Mouse (Mus musculus) spleen, postnatal 14 days (tissue): Measurements from ENCODE around the gene Fibp.
"Not testable (repeated sequence)": the region's sequence is repeated elsewhere in the genome, so short reads cannot be mapped to it uniquely, and the experiment has no call there.

Source experiments
- DNase-seq, 2 experiments: peaks; one replicate each; pipeline ENCODE4 v3.0.0; 2021 to 2022; ENCODE audit warnings: low spot score in 2 of 2

Gene Fibp

DNA sequence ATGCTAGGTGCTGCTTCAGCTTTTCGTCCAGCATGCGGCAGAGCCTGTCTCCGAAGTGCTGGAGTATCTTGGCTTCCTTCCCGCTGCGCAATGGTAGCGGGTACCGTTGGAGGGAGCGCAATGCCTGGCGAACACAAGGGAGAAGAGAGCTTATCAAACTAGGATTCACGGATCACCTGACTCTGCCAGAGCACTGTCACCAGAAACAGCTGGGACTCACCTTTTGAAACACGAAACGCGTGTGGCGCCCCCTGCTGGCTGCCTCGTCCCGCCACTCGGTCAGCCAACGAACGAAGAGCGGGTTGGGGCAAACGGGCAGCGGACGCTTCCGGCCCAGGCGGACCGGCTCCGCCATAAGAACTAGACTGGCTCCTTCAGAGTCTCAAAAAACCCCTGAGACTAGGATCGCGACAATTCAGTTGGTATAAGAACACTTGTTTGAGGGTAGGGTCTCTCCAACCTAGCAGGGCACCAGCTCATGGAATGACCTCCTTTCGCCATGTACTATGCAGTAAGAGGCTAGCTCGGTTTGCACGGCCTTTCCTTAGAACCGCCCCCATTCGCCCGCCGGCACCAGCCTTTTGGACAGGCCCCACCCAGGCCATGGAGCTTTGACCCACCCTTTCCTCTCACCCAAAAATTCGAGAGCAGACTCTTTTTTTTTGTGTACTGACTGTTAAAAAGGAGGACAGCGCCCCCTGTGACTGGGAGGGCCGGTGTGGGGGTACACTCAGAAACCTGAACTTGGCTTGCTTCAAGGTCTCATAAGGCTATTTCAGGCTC, 27.5 kb downstream of the Fibp start, which contains the start of gene Mus81:
Gene Mus81 (minus strand): TSS at position 635 of the 783 bp plus-strand sequence.
- DNase-seq = peak; percentile 92 to 96

DNA sequence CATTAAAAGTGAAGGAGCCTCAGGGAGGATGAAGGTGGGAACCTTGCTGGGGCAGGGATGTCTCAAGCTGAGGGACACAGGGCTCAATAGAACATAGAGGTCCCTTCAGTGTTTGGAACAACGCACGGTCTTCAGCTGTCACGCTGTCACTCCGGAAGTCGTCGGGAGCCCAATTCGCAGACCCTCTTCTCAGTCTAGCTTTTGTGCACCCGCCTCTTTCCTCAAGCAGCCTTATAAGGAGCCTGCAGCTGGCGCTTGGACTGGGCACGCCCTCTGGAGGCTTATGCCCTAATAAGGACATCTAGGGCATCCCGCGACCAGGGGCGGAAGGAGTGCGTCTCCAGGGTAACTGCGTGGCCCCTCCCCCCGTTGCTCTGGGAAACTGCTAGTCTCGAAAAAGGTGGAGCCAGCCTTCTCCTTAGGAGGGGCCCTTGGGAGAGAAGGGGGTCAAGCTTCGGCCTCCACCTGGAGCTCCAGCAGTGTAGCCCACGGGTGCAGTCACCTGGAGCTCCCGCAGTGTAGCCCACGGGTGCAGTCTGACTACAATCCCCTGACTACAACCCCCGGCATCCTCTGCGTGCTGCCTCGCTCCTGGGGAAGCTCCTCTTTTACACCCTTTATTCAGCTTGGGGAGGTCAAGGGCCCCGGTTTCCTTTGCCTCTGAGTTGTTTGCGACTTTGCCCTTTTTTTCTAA, 28.6 kb downstream of the Fibp start:
- DNase-seq = peak; percentile 95 to 96

DNA sequence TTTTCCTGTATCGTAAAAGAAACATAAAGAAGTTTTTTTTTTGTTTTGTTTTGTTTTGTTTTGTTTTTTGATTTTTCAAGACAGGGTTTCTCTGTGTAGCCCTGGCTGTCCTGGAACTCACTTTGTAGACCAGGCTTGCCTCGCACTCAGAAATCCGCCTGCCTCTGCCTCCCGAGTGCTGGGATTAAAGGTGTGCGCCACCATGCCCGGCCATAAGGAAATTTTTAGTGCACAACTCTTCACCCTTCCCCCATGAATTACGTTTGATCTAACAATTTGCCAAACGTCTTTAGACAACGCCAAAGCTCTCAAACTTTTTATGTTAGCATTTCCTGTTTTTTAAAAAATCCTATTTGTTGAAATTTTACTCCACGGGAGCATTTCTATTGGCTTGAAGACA, 29.3 kb downstream of the Fibp start:
- peak in 1 of 2 experiments; percentile 7 for DNase-seq

DNA sequence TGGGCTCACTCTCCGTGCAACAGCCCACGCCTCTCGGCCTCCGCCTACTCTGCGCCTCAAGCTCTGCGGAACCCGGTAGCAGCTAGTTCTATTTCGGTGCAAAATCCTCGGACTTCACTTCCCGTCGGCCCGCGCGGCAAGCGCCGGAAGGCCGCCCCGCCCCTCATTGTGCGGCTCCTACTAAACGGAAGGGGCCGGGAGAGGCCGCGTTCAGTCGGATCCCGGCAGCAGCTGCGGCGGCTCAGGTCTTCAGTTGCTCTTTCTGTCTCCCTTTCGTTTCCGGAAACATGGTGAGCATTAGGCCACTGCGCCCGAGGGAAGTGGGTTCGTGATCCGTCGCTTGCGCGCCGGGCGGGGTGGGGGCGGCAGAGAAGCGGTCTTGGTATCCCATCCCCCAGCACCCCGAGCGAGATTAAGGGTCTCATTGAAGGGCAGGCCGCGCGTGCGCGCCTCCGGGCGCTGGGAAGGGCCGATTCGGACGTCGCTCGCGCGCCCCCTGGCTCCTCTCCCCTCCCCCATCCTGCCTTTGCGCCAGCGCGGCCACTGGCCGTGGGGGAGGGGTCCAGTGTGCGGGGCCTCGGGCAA, 30.0 kb downstream of the Fibp start, which contains the start of gene Cfl1:
Gene Cfl1 (plus strand): TSS at position 143 of the 585 bp plus-strand sequence.
- peak; percentile 86 to 90 for DNase-seq

DNA sequence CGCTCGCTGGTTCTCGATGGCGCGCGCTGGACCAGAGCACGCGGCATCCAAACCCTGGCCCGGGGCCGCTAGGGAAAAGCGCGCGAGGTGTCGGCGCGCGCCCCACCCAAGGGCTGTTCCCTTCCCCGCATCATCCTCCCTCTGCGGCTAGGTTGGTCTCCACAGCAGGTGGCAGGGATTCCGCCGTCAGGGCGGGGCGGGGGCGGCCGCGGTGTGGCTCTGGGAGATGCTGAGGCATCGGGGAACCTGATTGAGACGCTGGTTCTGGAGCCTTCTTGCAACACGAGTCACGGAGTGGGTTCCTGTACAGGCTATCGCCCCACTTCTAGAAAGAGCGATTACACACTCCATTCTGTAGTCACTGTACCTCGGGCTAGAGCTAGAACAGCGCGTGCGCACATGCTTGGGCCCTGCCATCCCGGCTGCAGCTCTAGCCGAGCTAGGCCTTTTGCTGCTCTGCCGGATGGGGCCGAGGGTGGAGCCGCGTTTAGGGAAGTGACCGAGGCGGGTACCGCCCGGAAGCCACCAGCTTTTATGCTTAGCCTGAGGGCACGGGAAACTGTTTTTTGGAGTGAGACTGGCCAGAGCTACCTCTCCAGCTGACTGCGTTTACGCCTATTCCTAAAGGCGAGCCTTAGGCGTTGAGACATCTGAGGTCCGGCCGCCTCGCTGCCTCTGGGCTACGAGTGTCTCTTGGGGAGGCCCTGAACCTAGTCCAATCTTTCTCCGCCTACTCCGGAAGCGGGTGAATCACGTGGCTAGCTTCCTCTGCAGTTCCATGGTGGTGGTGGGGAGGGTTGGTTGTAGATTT, 30.7 kb downstream of the Fibp start:
- DNase-seq = peak; percentile 68 to 79

DNA sequence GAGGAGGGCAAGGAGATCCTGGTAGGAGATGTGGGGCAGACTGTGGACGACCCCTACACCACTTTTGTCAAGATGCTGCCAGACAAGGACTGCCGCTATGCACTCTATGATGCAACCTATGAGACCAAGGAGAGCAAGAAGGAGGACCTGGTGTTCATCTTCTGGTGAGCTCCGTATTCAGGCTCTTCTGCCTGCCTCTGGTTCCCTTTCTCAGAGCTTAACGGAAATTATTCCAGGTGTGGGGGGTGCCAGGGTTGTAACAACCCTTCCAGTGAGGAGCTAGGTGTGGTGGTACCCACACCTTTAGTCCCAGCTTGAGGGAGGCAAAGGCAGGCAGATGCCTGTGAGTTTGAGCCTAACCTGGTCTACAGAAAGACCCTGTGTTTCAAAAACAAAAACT, 32.2 kb downstream of the Fibp start:
- DNase-seq = no peak

DNA sequence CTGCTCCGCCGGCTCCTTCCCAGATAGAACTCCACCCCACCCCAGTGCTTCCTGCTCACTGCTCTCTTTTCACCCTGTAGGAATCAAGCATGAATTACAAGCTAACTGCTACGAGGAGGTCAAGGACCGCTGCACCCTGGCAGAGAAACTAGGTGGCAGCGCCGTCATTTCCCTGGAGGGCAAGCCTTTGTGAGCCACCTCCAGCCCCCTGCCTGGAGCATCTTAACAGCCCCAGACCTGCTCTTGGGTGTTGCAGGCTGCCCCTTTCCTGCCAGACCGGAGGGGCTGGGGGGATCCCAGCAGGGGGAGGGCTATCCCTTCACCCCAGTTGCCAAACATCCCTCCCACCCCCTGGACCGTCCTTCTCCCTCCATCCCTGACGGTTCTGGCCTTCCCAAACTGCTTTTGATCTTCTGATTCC, 32.9 kb downstream of the Fibp start:
- DNase-seq = not testable (repeated sequence)

DNA sequence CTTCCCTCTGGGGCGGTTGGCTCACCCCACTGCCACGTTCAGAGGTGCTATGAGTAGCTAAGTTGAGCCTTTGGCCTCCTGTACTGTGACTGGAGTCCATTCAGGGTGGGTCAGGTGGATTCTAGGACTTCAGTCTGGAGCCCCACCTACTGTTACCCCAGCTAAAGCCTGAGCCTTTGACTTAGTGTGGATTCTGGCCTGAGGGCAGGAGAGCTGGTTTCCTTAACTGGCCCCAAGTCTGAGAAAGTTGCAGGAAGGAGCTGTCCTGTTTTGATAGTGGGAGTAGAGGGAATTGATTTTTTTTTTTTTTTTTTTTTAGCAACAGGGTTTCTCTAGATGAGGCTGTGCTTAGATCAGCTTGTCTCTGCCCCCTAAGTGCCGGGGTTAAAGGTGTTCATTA, 33.9 kb downstream of the Fibp start:
- DNase-seq = no peak

DNA sequence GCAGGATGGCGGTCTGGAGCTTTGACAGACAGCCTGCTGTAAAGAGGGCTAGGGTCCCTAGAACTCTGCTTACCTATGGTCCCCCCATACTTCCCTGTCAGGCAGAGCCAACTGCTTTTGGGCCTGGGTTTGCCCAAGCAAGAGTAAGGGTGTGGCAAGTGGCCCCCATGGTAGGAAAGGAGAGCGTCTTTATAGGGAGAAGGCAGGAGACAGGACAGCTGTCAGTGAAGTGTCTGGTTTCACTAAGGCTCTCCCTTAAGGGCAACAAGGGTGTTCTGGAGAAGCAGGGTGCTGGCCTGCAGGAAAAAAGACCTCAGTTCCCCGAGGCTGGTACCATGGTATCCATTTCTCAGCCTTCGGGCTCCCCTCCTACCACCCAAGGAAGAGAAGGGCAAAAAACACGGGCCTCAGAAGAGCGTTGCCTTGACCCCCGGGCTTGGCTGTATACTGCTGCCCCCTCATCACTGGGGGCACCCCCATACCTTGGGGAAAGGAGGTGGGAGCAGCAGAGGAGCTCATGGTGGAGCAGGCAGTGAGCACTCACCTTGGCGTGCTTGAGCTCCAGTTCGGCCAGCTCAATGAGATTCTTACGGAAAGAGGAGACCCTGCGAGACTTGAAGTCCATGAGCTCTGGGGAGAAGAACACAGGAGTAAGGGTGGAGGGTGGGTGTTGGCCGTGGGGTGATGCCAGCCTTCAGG, 35.1 kb downstream of the Fibp start:
- no peak for DNase-seq

DNA sequence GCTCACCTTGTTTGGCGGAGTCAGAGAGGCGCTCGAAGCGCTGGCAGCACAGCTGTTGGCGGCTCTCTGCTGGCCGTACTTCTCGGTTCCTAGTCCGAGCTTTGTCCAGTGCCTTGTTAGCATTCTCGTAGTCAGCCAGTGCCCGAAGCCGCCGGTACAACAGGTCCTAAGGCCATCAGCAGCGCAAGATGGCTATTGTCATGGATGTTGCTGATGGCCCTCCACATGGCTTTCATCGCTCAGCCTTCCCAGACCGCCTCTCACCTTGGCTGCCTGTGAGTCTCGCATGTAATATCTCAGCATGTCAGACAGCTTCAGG, 35.6 kb downstream of the Fibp start:
- DNase-seq = no peak

DNA sequence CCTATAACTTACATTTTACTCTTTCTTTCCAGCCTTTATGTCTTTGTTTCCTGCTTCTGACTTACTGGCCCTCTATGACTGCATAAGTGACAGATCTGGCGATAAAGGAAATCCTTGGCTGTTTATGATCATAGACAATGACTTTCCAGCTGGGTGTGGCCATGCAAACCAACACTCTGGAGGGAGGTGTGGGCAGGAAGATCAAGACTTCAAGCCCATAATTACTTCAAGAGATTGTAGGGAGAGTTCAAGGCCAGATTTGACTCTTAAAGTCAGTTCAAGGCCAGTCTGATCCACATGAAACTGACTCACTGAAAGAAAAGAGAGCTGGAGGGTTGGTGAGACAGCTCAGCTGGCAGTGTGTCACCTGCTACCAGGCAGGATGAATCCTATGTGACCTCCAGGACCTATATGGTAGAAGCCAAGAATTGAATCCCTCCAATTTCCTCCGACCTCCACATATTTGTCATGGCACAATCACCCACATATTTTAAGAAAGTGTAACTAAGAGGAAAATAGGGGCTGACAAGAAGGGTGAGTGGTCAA, 40.0 kb downstream of the Fibp start:
- no peak for DNase-seq

DNA sequence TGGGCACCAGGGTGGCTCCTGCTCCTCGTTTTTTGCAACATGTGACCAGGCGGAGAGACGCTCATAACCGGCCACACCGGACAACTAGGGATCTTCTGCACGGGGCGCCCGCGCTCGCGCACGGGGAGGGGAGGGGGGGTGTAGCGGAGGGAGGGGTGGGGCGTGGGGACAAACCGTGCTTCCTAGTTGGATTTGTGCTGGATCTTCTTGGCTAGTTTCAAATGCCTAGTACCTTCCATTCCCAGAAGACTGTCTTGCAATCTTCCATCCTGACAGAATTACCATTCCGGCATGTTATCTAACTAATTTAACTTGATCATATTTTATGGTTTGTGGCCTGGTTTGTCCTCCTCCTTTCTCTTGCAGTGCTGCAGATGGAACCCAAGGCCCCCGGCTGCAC, 43.3 kb downstream of the Fibp start, which contains the start of gene 1700020D05Rik:
Gene 1700020D05Rik (minus strand): TSS at position 101 of the 400 bp plus-strand sequence.
- DNase-seq = no peak

DNA sequence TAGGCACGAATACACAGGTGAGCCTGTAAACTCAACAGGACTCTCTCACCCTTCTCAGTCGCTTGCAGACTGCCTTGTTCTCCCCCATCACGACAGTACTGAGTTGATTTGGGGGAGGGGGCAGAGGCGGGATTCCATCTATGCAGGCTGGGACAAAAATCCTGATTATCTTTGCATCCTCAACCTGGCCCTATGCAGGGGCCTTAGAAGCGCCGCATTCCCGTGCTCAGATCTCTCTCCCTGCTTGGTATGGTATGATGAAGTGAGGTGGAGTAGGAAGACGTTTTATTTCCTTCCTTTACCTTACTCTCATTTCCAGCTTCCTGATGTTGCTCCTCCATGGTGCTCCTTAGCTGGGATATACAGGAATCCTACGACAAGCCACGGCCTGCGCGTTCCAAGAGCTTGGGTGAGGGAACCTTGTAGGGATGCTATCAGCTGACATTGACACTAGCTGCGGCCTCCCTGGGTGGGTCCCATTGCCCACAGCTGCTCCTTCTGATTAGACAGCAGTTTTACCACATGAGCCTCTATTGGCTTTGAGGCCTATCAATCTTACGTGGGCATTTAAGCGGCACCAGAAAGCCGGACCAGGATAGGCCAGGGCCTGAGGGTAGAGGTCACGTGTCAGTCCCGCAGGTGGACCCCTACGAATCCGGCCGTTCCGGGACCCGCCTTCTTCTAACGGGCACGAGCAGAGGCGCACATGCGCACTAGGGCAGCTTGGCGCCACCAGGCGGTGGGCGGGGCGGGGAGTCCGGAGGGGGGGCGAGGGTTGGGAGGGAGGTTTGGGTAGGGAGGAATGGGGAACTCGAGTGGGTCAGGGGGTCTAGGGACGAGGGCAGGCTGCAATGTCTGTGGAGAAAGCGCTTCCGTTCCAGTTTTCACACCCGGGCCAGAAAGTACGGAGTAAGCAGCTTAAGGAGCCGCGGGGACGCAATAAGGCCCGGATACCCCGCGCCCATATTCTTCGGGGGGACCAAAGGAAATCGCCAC, 49.9 kb downstream of the Fibp start, which contains the start of gene Snx32:
Gene Snx32 (minus strand): TSS at position 508 of the 996 bp plus-strand sequence.
- peak; percentile 94 to 95 for DNase-seq

DNA sequence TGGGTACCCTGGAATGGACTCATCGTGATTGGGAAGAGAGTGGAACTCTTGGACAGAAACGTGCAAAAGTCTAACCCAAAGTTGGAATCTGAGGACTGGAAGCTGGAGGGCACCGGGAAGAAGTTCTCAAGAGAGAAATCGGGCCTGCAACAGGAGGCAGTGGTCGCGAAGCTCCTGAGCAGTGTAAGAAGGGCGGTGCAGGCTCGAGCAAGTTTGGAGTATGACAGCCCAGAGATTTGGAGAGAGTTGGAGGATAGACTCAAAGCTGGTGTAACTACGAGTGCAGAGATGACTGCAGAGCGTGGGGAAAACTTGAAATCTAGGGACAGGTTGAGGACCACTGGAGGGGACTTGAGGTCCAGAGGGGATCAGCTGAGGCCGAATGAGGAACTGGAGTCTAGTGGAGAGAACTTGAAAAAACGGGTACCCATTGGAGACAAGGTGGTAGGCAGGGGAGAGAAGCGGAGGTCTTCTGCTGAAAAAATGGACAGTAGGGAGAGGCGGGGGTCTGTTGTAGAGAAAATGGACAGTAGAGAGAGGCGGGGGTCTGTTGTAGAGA, 50.7 kb downstream of the Fibp start:
- no peak for DNase-seq

DNA sequence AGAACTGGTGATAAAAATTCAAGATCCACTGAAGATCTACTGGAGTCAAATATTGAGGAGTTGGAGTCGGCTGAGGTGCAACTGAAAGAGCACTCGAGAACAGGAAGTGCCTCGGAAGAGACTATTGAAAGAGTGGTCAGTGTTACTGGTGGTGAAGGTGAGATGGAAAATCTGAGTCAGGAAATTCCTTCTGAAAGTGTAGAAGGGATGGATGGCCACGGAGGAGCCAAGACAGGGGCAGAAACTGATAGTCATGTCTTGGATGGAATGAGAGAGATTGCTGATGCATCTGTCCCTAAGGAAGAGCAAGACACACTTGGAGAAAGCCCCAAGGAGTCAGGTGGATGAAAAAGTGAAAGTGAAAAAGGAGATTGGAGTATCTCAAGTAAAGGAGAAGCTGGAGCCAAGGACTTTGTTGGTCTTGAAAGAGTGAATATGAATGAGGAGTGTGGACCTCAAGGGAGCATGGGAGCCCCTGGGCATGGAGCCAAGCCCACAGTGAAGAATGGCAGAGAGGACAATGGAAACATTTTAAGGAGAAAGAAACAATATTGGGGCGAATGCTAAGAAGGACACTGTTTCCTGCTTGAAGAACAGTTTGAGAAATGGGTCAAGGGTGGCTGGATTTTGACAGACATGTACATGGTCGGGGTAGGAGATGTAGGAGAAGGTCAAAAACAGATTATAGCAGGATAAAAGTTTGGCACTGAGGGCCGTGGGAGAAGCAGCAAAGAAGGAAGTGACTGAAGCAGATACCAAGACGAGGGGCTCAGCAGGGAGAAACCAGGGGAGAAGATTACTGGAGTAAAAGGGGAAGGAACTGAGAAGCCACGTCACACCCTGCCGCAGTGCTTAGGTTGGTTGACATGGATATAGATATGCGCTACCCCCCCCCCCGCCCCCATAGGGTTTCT, 51.9 kb downstream of the Fibp start:
- no peak for DNase-seq

DNA sequence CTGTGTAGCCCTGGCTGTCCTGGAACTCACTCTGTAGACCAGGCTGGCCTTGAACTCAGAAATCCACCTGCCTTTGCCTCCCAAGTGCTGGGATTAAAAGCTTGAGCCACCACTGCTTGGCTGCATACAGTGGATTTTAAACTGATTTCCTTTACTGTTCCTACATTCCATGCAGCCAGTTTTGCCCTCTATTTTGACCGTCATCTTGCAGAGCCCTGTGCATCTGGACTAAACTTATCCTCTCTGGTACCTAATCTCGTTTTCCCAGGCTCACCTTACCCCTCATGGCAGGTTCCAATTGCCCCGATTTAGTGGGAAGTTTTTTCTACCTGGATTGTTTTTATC, 52.6 kb downstream of the Fibp start:
- DNase-seq = no peak
